Mouse (Mus musculus): ENCODE results near the gene Fdxr. TPM values are rescaled to one million over a fixed set of nuclear protein-coding genes. Genes with fewer than 3 reads are reported as not detected.

Gene Fdxr
- total and polyA plus RNA-seq, 2 experiments from 2014 or later, result 16.4 to 22.6 TPM

DNA sequence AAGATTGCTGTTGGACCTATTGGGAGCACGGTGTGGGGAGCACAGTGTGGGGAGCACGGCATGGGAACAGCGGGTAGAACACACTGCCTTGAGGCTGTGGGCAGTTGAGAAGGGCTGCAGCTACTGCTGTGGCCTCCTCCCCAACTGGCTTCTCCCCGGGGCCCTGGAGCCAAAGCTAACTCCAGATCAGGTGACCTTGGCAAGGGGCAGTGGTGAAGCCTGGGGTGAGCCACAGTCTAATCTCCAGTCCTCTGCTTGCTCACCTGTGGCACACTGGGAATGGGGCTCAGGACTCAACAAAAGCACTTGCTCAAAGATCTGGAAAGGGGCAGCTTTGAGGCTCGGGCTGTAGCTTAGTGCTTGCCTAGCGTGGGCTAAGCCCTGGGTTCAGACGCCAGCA is 40.4 kb upstream of the Fdxr start:
- H3K4me3 ChIP-seq (ENCODE audit: low read length), result no peak overlapping the region
- no peaks in the 10 kb centered on the region for H3K9me3 ChIP-seq (ENCODE audit: low read length)
- H3K9ac ChIP-seq (replicated peaks; ENCODE audit: low read length), result no peak overlapping the region
- ATAC-seq (no peak), DNase-seq (ENCODE audit: low spot score) (no peak)
- 59% methylated on average over 7 of the region's 7 CpGs for WGBS
- no peak overlapping the region for H3K27ac ChIP-seq
- 0 out of 2 replicates have a peak, but pooled peaks cover 6% of the 10 kb centered on the region for H3K4me1 ChIP-seq (ENCODE audit: insufficient read depth, low read length)
- no peak overlapping the region for H3K4me2 ChIP-seq (ENCODE audit: low read depth, low read length)
- H3K36me3 ChIP-seq (ENCODE audit: insufficient read depth, low read length), result no peaks in the 10 kb centered on the region
- TF ChIP-seq CTCF (IDR thresholded peaks at IDR 0.05; ENCODE audit: low read depth), result no peak
- peaks cover 73% of the 10 kb centered on the region for H3K27me3 ChIP-seq (ENCODE audit: insufficient read depth, low read length)

DNA sequence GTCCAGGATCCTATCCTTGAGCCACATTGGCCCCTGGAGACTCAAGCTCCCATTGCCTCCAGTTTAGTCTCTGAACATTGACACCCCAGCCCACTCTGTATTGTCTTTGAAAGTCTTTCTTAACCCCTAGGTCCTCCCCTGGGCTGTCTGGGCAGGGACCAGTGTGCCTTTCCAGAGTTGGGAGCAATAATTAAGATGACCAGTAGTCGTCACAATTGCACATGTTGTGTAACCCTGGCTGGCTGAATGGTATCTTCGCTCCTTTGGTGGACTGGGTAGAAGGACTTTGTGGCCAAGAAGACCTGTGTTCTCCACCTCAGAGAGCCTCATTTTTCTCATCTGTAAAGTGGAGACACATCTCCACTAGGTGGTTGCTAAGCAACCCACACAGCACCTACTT is 37.4 kb upstream of the Fdxr start:
- 36% methylated on average over 2 of the region's 2 CpGs for WGBS
- no peak overlapping the region for H3K4me3 ChIP-seq (ENCODE audit: low read length)
- no peak overlapping the region for H3K27ac ChIP-seq
- H3K36me3 ChIP-seq (ENCODE audit: insufficient read depth, low read length), result no peaks in the 10 kb centered on the region
- H3K9ac ChIP-seq (replicated peaks; ENCODE audit: low read length), result no peak overlapping the region
- DNase-seq (ENCODE audit: low spot score) (no peak), ATAC-seq (no peak)
- TF ChIP-seq CTCF (IDR thresholded peaks at IDR 0.05; ENCODE audit: low read depth), result peak; percentile 41
- no peaks in the 10 kb centered on the region for H3K4me1 ChIP-seq (ENCODE audit: insufficient read depth, low read length)
- no peaks in the 10 kb centered on the region for H3K9me3 ChIP-seq (ENCODE audit: low read length)
- no peak overlapping the region for H3K4me2 ChIP-seq (ENCODE audit: low read depth, low read length)
- H3K27me3 ChIP-seq (ENCODE audit: insufficient read depth, low read length), result peaks cover 55% of the 10 kb centered on the region

DNA sequence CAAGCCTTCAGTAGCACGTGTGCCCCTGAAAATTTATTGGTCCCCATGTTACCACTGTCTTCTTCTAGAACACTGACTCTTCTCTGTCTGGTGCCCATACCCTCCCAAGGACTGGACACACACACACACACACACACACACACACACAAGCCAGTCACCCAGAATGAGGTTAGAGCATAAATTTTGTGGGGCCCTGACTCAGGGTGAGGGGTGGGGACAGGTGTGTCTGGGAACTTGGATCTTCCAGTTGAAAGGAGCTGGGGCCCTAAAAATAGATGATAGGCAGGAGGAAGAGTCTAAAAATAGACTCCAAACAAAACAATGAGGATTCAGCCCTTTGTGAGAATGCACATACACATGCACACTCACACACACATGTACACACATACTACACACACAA is 31.9 kb upstream of the Fdxr start:
- no peaks in the 10 kb centered on the region for H3K9me3 ChIP-seq (ENCODE audit: low read length)
- WGBS, result 71% methylated on average over 1 of the region's 1 CpGs
- H3K27me3 ChIP-seq (ENCODE audit: insufficient read depth, low read length), result peaks cover 9% of the 10 kb centered on the region; the same call in 1 of the 2 replicates
- no peak overlapping the region for H3K9ac ChIP-seq (replicated peaks; ENCODE audit: low read length)
- H3K27ac ChIP-seq, result no peak overlapping the region
- H3K4me2 ChIP-seq (ENCODE audit: low read depth, low read length), result no peak overlapping the region
- H3K4me1 ChIP-seq (ENCODE audit: insufficient read depth, low read length), result no peaks in the 10 kb centered on the region
- no peak for TF ChIP-seq CTCF (IDR thresholded peaks at IDR 0.05; ENCODE audit: low read depth)
- H3K4me3 ChIP-seq (ENCODE audit: low read length), result no peak overlapping the region
- ATAC-seq, result no peak
- no peaks in the 10 kb centered on the region for H3K36me3 ChIP-seq (ENCODE audit: insufficient read depth, low read length)
- DNase-seq (ENCODE audit: low spot score), result no peak

DNA sequence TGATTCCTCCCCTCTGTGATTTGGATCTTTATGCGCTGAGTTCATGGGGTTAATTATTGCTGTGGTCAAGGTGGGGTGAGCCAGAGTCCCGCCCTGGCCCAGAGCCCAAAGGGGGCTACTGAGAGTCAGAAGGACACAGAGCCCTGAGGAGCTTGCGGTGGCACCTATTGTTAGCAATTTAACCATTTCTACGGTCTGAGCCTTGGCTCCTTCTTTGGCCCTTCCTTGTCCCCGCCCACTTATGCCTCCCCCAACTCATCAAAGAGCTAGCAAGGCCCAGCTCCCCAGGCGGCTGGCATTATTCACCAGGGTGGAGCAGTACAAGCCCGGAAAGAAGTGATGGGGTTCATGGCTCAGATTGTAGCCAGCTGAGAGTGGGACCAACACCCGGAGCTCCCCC is 30.0 kb upstream of the Fdxr start, which contains the start of gene Otop2:
Otop2 (plus strand) TSS at position 301 of the 400 bp plus-strand sequence.
- H3K9me3 ChIP-seq (ENCODE audit: low read length), result no peaks in the 10 kb centered on the region
- WGBS, result 14% methylated on average over 8 of the region's 8 CpGs
- H3K27ac ChIP-seq, result no peak within 1 kb of the TSS
- no peaks in the 10 kb centered on the region; the same call in 1 of the 2 replicates for H3K27me3 ChIP-seq (ENCODE audit: insufficient read depth, low read length)
- no peak within 1 kb of the TSS for H3K9ac ChIP-seq (replicated peaks; ENCODE audit: low read length)
- H3K4me1 ChIP-seq (ENCODE audit: insufficient read depth, low read length), result no peaks in the 10 kb centered on the region
- no peak within 1 kb of the TSS for H3K4me3 ChIP-seq (ENCODE audit: low read length)
- no peaks in the 10 kb centered on the region for H3K36me3 ChIP-seq (ENCODE audit: insufficient read depth, low read length)
- ATAC-seq, result no peak
- no peak for TF ChIP-seq CTCF (IDR thresholded peaks at IDR 0.05; ENCODE audit: low read depth)
- H3K4me2 ChIP-seq (ENCODE audit: low read depth, low read length), result no peak within 1 kb of the TSS
- no peak for DNase-seq (ENCODE audit: low spot score)

DNA sequence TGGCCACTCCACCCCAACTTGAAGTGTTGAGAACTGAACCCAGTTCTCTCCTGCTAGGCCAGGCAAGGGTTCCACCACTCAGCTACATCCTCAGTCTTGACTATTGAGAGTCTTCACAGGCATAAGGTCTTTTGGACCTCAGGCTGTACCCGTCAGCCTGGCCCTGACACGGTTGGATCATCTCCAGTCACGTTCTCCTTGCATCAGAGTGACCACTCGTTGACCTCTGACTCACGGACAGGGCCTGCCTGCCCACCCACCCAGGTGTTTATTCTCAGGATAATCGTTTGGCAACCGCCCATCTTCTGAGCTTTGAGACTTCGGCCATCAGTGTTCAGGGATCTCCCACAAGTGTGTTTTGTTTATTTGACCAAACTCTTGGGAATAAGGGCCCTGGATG is 26.3 kb upstream of the Fdxr start:
- DNase-seq (ENCODE audit: low spot score) (no peak), ATAC-seq (no peak)
- no peak overlapping the region for H3K4me3 ChIP-seq (ENCODE audit: low read length)
- no peak overlapping the region for H3K27ac ChIP-seq
- H3K9ac ChIP-seq (replicated peaks; ENCODE audit: low read length), result no peak overlapping the region
- H3K9me3 ChIP-seq (ENCODE audit: low read length), result no peaks in the 10 kb centered on the region
- H3K4me2 ChIP-seq (ENCODE audit: low read depth, low read length), result no peak overlapping the region
- TF ChIP-seq CTCF (IDR thresholded peaks at IDR 0.05; ENCODE audit: low read depth), result no peak
- no peaks in the 10 kb centered on the region for H3K4me1 ChIP-seq (ENCODE audit: insufficient read depth, low read length)
- WGBS, result 80% methylated on average over 8 of the region's 8 CpGs
- H3K27me3 ChIP-seq (ENCODE audit: insufficient read depth, low read length), result no peaks in the 10 kb centered on the region; the same call in 1 of the 2 replicates
- no peaks in the 10 kb centered on the region for H3K36me3 ChIP-seq (ENCODE audit: insufficient read depth, low read length)

DNA sequence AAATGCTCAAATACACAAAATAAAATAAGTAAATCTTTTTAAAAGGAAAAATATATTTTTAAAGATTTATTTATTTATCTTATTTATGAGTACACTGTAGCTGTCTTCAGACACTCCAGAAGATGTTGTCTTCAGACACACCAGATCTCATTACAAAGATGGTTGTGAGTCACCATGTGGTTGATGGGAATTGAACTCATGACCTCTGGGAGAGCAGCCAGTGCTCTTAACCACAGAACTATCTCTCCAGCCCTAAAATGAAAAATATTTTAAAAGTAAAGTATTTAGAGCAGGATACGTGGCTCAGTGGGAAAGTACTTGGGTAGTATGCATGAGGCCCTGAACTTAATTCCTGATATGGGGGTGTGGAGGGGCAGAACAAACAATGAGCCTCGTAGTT is 24.5 kb upstream of the Fdxr start:
- Histone ChIP-seq H3K9ac (replicated peaks; ENCODE audit: low read length) (no peak overlapping the region), H3K4me2 (ENCODE audit: low read depth, low read length) (no peak overlapping the region), H3K27me3 (ENCODE audit: insufficient read depth, low read length) (no peaks in the 10 kb centered on the region; the same call in 1 of the 2 replicates), H3K27ac (no peak overlapping the region), H3K36me3 (ENCODE audit: insufficient read depth, low read length) (no peaks in the 10 kb centered on the region), H3K4me3 (ENCODE audit: low read length) (no peak overlapping the region), H3K4me1 (ENCODE audit: insufficient read depth, low read length) (no peaks in the 10 kb centered on the region), H3K9me3 (ENCODE audit: low read length) (no peaks in the 10 kb centered on the region)
- WGBS, result 81% methylated on average over 2 of the region's 2 CpGs
- no peak for DNase-seq (ENCODE audit: low spot score)
- ATAC-seq, result no peak
- TF ChIP-seq CTCF (IDR thresholded peaks at IDR 0.05; ENCODE audit: low read depth), result no peak

DNA sequence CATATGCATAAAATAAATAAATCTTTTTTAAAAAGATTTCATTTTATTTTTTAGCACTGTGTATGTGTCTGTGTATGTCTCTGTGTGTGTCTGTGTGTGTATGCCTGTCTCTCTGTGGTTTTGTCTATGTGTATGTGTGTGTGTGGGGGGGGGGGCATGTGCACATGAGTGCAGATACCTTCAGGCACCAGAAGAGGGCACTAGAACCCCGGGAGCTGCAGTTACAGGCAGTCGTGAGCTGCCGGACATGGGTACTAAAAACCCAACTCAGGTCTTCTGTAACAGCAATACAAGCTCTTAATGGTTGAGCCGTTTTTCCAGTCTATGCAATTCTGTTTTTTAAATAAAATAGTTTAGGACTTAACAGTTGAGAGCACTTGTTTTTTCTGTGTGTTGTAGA is 23.9 kb upstream of the Fdxr start:
- H3K9ac ChIP-seq (replicated peaks; ENCODE audit: low read length), result no peak overlapping the region
- H3K36me3 ChIP-seq (ENCODE audit: insufficient read depth, low read length), result no peaks in the 10 kb centered on the region
- H3K4me1 ChIP-seq (ENCODE audit: insufficient read depth, low read length), result no peaks in the 10 kb centered on the region
- TF ChIP-seq CTCF (IDR thresholded peaks at IDR 0.05; ENCODE audit: low read depth), result peak; percentile 14; the same call in 1 of the 2 replicates
- H3K4me3 ChIP-seq (ENCODE audit: low read length), result no peak overlapping the region
- 79% methylated on average over 4 of the region's 4 CpGs for WGBS
- no peak overlapping the region for H3K4me2 ChIP-seq (ENCODE audit: low read depth, low read length)
- no peak for DNase-seq (ENCODE audit: low spot score)
- no peak overlapping the region for H3K27ac ChIP-seq
- H3K9me3 ChIP-seq (ENCODE audit: low read length), result no peaks in the 10 kb centered on the region
- no peak for ATAC-seq
- no peaks in the 10 kb centered on the region; the same call in 1 of the 2 replicates for H3K27me3 ChIP-seq (ENCODE audit: insufficient read depth, low read length)
